Mouse (Mus musculus): ENCODE results near the gene Gm42957. TPM values are rescaled to one million over a fixed set of nuclear protein-coding genes. Genes with fewer than 3 reads are reported as not detected.
"Not testable (repeated sequence)": the region's sequence is repeated elsewhere in the genome, so short reads cannot be mapped to it uniquely, and the experiment has no call there.

Gene Gm42957
- polyA plus RNA-seq, 1 experiment: 0.08 TPM

DNA sequence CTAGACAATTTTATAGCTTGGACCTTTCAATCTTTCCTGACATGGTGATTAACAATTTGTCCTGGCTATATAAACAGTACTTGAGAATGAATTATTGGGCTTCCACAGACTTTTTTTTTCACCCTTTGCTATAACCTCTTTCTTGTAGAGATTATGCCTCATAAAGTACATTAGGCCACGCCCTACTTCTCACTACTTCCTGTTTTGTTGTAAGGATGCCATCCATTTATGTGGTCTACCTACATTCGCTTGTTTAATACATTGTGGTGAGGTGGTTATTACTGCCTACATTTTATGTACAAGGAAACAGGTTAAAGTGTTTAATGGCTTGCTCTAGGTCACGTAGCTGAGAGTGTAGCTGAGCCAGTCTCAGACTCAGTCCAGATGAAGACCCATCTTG is 39.9 kb downstream of the Gm42957 start:
- no peak for DNase-seq (ENCODE audit: low spot score)

DNA sequence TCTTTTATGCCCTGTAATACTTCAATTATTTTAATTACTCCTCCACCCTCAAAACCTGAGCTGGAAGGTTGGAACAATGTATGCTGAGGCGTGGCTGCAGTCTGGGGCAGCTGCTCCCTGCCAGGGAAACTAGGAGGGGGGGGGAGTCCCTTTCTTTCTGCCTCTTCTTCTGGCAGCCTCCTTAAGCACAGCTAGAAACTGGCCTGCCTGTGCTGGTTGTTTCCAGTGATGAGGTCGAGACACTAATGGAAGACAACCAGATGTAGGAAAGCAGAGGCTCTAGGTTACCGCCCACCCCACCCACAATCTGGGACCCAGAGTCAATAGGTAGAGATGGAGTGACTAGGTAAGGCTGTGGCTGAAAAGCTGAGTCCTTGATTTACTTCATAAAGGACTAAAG is 40.4 kb downstream of the Gm42957 start:
- no peak for DNase-seq (ENCODE audit: low spot score)

DNA sequence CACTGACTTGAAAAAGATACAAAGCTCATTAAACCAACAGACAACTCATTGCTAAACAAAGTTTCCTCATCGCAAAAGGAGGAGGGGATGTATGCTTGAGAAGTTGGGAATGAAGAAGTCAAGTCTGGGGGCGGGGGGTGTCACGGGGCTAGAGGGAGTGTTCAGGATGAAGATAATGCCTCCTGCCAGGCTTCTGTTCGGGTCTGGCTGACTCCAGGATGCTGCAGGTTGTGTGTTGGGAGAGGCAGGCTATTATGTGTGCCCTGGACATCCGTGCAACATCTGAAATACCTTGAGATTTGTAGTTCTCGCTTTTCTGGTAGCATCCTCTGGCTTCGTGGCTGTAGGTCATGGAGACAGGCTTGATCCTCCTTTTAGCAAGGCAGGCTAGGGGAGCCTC is 43.2 kb downstream of the Gm42957 start:
- DNase-seq (ENCODE audit: low spot score): no peak

DNA sequence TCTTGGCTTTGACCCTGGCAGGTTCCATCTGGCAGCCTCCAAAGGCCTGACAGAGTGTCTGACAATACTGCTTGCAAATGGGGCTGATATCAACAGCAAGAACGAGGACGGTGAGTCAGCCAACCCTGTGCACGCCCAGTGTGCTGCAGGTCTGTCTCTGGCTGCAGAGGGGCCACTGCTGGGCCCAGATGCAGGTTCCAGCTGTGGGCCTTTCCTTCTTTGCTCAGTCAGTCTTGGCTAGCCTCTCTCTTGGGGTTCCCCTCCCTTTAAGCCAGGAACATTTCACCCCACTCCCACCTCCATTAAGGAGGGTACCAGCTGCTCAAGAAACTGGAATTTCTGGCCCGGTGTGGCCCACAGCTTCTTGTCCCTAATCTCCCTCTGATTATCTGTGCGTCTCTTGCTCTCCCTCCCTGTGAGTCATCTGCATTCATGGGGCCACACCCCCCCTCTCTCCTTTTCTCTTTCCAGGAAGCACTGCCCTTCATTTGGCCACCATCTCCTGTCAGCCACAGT is 43.9 kb downstream of the Gm42957 start:
- peak; percentile 40 for DNase-seq (ENCODE audit: low spot score)

DNA sequence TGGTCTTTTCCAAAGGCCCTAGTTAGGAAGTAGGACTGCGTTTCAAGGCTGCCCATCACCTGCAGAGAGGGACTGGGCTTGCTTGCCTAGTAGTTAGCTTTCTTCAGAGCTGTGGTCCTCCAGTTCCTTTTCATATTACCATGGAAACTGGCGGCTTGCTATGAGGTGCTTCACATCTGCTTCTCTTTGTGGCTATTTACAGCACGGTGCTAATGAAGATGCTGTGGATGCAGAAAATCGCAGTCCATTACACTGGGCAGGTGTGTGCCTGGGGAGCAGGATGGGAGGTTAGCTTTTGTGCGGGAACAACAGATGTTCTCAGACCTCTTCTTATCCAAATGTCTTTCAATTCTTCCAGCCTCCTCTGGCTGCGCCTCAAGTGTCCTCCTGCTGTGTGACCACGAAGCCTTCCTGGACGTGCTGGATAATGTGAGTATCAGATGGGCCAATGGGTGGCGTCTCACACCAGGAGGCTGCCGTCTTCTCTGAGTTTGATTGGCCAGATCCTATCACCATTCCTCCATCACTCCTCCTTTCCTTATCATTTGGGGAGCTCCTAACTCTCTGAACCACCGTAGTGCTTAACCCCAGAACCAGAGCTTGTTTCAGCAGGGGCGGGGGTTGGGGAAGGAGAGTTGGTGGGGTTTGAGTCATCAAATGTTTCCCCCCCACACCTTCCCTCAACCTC is 45.1 kb downstream of the Gm42957 start:
- no peak for DNase-seq (ENCODE audit: low spot score)

DNA sequence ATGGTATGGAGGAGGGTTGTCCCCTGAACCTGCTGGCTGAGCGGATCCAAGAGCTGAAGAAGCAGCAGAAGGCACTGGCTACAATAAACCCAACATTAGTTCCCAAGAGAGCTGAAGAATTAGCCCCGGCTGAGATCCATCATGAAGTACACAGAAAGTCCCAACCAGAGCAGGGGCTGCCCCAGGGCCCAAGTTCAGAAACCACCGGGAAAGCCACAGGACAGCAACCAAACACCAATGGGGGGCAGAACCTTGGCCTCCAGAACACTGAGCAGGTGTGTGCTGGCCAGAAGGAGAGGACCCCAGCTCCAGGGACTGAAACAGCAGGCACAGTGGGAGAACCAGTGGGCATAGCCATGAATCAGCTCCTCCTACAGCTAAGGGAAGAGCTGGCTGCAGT is 48.2 kb downstream of the Gm42957 start:
- DNase-seq (ENCODE audit: low spot score): no peak

DNA sequence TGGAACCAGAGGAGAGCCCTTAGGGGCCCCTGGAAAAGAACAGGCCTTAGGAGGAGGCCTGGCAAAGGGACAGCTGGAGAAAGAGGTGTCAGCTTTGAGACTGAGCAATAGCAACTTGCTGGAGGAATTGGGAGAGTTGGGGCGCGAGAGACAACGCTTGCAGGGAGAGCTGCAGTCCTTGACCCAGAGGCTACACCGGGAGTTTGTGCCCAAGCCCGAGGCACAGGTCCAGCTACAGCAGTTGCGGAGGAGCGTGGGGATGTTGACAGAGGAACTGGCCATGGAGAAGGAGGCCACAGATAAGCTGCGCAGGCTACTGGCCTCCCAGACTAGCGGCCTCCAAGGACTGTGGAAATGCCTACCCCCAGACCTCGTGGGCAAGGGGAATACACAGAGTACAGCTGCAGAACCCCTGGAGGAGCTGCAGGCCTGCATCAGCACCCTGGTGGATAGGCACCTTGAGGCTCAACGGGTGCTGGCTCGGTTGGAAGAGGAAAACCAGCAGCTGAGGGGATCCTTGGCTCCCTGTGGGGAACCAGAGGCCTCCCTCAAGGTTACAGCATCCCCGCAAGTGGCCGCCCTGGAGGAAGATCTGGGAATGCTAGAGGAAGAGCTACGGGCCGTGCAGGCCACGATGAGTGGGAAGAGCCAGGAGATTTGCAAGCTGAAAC is 49.0 kb downstream of the Gm42957 start:
- no peak for DNase-seq (ENCODE audit: low spot score)

DNA sequence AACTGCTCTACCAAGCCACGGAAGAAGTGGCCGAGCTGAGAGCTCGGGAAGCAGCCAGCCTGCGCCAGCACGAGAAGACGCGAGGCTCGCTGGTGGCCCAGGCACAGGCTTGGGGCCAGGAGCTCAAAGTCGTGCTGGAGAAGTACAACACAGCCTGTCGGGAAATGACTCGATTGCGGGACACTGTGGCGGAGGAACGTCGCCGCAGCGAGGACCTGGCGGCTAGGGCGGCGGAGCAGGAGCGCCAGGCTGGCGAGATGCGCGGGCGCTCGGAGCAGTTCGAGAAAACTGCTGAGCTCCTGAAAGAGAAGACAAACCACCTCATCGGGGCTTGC is 49.5 kb downstream of the Gm42957 start:
- DNase-seq (ENCODE audit: low spot score): no peak

DNA sequence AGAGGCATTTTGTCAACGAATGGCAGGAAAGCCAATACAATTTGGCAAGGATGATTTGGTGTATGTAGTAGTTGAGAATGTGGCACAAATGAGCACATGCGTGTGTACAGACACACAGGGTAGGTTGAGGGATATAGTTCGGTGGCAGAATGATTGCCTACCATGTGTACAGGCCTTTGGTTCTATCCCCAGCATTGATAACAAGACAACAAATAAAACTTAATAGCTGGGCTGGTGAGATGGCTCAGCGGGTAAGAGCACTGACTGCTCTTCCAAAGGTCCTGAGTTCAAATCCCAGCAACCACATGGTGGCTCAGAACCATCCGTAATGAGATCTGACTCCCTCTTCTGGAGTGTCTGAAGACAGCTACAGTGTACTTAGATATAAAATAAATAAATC is 50.8 kb downstream of the Gm42957 start:
- DNase-seq (ENCODE audit: low spot score): not testable (repeated sequence)

DNA sequence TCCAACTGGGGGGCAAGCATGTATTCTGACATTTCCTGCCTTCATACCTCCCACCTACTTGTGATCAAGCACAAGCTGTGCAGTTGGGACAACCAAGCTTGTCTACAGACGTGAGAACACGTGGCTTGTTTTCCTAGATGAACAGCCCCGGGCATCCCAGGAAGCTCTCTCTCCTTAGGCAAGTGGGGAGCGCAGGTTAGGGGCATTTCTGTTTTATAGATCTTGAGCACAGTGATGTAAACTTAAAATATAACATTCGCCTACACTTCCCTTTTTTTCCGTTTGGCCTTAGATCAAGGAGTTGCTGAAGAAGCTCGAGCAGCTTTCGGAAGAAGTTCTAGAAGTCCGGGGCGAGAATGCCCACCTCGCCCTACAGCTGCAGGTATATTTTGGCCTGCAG is 53.6 kb downstream of the Gm42957 start:
- DNase-seq (ENCODE audit: low spot score): no peak

DNA sequence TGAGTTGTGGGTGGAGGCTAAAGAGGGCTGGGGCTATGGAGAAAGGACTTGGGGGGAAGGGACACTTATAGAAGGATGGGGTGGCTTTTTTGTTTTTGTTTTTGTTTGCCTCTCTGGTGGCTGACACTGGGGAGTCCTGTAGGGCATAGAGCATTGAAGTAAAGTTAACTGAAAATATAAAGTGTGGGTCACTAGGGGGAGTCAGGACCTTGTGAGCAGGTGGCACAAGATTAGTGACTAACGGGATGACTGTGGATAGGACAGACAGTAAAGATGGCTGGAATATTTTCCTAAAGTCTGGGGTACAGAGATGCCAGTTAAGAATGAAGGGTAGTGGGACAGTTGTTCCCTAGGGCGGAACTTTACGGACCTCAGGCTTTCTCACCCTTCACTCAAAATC is 55.0 kb downstream of the Gm42957 start:
- DNase-seq (ENCODE audit: low spot score): no peak

DNA sequence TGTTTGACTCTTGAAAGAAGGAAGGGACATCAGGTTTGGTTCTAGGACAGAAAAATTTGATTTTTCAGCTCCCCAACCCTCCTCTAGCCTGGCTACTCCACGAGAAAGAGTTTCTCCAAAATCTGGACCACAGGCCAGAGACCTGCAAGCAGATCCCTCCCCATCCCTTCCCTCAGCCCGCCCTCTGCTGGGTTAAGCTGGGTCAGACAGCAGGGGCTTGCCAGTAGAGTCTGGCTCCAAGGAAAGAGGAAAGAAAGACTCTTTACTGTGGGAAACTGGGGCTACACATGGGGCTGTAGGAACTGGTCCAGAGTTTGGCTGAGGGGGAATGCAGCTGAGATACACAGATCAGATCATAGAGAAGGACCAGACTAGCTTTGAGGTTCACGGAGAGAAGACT is 57.2 kb downstream of the Gm42957 start:
- no peak for DNase-seq (ENCODE audit: low spot score)

DNA sequence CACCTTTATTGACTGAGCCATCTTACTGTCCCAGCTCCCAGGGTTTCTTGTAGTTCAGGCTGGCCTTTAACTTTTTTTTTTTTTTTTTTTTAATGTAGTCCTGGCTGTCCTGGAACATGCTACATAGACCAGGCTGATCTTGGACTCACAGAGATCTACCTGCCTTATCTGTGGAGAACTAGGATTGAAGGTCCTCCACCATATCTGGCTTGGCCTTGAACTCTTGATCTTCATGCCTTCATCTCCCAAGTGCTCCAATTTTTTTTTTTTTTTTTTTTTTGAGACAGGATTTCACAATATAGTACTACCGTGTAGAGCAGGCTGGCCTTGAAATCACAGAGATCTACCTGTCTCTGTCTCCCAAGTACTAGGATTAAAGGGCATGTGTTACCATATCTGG is 58.3 kb downstream of the Gm42957 start:
- no peak for DNase-seq (ENCODE audit: low spot score)

DNA sequence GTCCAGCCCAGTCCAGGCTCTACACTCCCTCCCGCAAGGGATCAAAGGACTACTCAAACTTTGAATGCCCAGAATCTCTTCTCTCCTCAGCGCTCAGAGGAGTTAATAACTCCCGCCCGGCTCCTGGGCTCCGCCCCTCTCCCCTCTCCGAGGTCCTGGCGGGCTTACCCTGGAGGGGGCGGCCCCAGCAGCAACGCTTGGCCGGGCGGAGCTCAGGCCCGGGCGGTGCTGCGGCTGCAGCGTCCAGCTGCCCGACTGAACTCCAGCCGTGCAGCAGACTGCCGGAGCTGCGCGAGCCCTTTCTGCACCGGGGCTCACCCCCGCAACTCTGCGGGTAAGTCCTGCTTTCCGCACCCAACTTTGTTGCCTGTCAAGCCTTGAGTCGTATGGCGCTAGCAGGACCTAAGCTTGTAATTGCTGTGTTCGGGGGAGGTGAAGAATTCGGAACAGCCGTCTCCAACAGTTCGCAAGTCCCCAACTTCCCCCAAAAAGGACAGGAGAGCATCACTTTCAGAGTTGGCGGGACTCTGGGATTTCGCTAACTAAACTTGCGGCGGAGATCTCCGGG is 61.0 kb downstream of the Gm42957 start, which contains the start of gene Pias3:
Gene Pias3, plus strand, starts transcription at position 187 of the 568 bp plus-strand sequence.
- DNase-seq (ENCODE audit: low spot score): peak; percentile 79

DNA sequence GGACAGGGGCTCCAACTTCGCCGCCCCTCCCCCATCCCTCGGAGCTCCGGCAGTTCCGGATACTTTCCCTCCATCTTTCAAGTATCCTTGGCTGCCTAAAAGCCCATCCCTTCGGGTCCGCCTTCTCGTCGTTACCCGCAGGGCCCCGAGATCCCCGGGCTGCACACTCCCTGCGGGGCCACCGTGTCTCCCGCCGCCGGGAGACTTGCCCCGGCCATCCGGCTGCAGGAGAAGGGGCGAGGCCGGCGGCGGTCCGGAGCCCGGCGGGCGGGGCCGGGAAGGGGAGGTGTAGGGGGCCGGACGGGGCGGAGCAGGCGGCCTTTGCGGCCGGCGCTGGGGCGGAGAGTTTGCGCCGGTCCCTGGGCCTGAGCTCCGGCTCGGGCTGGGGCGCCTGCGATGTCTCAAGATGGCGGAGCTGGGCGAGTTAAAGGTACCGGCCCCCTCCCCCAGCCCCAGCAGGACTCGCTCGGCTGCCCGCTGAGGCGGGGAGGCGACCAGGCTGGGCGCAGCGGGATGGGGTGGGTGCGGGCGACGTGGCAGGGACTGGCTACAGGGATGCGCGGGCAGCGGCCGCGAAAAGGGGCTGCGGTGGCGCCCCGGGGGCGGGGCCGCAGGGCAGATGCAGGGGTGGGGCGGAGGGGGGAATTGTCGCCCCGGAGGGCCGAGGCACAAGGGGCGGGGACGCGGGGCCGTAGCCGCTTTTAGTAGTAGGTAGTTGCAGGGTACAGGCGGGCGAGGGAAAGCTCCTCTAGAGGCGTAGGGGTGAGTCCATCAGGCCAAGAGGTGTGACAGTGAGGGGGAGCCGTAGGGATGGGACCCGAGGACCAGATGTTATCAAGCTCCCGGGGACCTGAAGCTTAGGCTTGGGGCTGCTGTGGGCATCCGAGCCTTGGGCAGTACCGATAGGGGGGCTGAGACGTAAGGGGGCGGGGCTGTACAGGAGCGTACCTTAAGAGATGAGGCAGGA is 61.8 kb downstream of the Gm42957 start:
- peak; percentile 93 for DNase-seq (ENCODE audit: low spot score)

DNA sequence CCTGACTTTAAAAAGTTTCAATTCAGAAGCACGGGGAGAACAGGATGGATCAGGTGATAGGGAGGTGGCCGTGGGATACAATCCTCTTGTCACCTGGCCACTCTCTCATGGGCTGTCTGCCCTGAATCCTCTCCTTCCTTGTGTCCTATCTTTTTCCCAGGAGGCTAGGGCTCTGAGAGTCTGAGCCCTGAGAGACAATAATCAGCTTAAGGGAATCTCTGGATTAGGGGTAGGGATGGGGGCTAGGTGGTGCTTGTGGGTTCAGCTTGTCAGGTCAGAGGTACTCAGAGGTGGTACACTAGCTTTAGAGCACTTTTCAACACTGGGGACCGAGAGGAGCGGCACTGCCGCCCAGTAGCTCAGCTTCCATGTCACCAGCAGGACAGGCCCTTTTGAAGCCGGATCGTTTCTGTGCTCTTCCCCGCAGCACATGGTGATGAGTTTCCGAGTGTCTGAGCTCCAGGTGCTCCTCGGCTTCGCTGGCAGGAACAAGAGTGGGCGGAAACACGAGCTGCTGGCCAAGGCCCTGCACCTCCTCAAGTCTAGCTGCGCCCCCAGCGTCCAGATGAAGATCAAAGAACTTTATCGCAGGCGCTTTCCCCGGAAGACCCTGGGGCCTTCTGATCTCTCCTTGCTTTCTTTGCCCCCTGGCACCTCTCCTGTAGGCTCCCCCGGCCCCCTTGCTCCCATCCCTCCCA is 63.9 kb downstream of the Gm42957 start:
- DNase-seq (ENCODE audit: low spot score): no peak

DNA sequence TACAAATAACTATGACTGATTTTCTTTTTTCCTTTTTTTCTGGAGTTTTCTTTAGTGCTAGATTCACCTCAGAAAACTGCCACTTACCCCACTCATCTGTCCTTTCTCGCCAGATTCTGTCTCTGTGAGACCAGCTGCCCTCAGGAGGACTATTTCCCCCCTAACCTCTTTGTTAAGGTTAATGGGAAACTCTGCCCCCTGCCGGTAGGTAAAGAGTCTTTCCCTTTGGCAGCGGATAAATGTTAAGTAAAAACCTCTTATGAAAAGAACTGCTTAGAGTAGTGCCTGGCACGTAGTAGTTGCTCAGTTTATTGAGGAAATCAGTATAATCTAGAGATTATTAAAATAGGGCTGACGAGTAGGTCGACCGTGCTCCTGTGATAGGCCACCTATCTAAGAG is 65.1 kb downstream of the Gm42957 start:
- DNase-seq (ENCODE audit: low spot score): no peak

DNA sequence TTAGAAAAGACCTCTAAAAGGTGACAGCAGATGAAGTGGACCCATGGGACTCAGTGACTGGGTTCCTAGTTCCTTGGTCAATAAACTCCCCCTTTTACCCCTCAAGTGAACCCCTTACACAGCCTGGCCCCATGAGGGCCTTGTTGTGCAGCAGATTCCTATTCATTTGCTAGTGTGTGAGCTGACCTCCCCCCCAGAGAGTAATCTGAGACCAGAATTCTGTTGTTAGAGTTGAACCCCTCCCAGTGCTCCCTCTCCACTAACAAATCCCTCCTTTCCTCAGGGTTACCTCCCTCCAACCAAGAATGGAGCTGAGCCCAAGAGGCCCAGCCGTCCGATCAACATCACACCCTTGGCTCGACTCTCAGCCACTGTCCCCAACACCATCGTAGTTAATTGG is 65.7 kb downstream of the Gm42957 start:
- DNase-seq (ENCODE audit: low spot score): no peak
